Mouse (Mus musculus): ENCODE measurements around the gene Kat2a.

- TF ChIP-seq CTCF (IDR thresholded peaks at IDR 0.05; ENCODE audit: insufficient read depth, low read depth, low read length), result no peak
- TF ChIP-seq POLR2A (IDR thresholded peaks at IDR 0.05; ENCODE audit: insufficient read depth, low read depth, low read length), result no peak
Observed at GRCm38 (mm10) chr11:100737105-100737733, 25.0 kb upstream of the Kat2a start.

All from olfactory bulb, adult 2 months (tissue).